Mouse (Mus musculus): ENCODE results near the gene Scd2.

DNA sequence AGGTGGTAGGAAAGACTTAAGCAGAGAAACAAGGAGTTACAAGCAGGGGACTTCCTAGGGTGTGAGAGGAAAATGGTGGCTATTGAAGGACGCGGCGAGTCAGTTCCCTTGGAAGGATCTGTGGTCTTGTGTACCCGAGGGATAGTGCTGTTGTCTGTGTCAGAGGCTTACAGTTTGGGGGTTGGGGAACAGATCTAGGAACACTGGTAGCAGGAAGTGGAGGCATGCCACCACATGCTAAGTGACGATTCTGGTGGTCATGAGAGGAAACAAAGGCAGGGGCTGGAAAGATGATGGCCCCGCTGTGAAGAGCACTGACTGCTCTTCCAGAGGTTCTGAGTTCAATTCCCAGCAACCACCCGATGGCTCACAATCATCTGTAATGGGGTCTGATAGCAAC, 7.0 kb downstream of the Scd2 start:
- no peak for TF ChIP-seq CTCF (IDR thresholded peaks at IDR 0.05; ENCODE audit: low read depth, low read length)
- no peak for TF ChIP-seq POLR2A (IDR thresholded peaks at IDR 0.05; ENCODE audit: insufficient read depth, low read length)
